Comparison of ENCODE assay signal across 14 mouse cellular contexts in the genomic region with DNA sequence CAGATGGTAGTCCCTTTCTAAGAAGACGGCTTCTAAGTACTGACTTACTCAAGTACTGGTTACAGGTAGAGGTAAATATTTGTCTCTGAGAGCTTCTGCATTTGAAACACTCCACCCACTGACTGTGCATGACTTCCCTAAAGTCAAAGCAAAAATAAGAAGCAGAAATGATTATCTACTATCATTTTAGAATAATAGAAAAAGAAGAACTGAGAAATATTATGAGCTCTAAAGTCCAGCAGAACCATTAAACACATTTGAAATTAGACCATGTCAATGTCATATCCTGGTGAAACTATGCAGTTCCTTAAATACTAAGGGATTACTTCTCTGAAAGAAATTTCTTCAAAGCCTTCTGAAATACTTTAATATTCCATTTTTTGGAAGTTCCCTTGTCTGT.
"Had no signal": no experiment of that assay in that cellular context is flagged by ENCODE, and none has a peak within 500 bp of the region (broad histone marks: within the 10 kb centered on the region; RNA-seq: fewer than 3 reads in every experiment).

No protein-coding gene starts in this region.

- ATAC-seq: intestine, embryonic 16.5 days; lung, postnatal 0 days; midbrain, embryonic 16.5 days had no signal

- H3K36me3 ChIP-seq: limb, embryonic 15.5 days; midbrain, embryonic 12.5 days; stomach, embryonic 15.5 days had no signal

- H3K27me3 ChIP-seq: limb, embryonic 15.5 days; midbrain, embryonic 12.5 days; stomach, embryonic 15.5 days had no signal

- H3K4me1 ChIP-seq: limb, embryonic 15.5 days; midbrain, embryonic 12.5 days; stomach, embryonic 15.5 days had no signal

- DNase-seq: kidney, adult 2 months; kidney, postnatal 25 days; lung, adult 18-20 months; lung, postnatal 4 days; spleen, adult 18-20 months; thymus, adult 2 months; thymus, postnatal 36 days had no signal

- H3K4me3 ChIP-seq: limb, embryonic 15.5 days; midbrain, embryonic 12.5 days; stomach, embryonic 15.5 days had no signal

- H3K27ac ChIP-seq: limb, embryonic 15.5 days; liver, embryonic 14.5 days; midbrain, embryonic 12.5 days; stomach, embryonic 15.5 days had no signal
